Mouse (Mus musculus): ENCODE measurements at regions not wholly inside any gene's neighbourhood (a gene's known extent, or its start where the extent isn't known, plus 50 kb on each side); places are given as distances from the start of the nearest gene placed in this dataset.

GRCm38 (mm10) chr16:71197523-71197922 is 883.8 kb downstream of the Gbe1 start:
- peak; percentile 9 to 49 for DNase-seq (ENCODE audit: low spot score in 2 of 2)

GRCm38 (mm10) chr16:71208806-71209205 is 895.1 kb downstream of the Gbe1 start:
- DNase-seq (ENCODE audit: low spot score in 2 of 2), result peak in 1 of 2 experiments; percentile 37

GRCm38 (mm10) chr16:71224469-71224868 is 910.7 kb downstream of the Gbe1 start:
- no peak for DNase-seq (ENCODE audit: low spot score in 2 of 2)

- no peak for DNase-seq (ENCODE audit: low spot score in 2 of 2)
Measured at GRCm38 (mm10) chr16:71230104-71230653, 916.4 kb downstream of the Gbe1 start.

- no peak for DNase-seq (ENCODE audit: low spot score in 2 of 2)
Measured at GRCm38 (mm10) chr16:71243065-71243464, 929.3 kb downstream of the Gbe1 start.

GRCm38 (mm10) chr16:71243480-71243879 is 929.7 kb downstream of the Gbe1 start:
- DNase-seq (ENCODE audit: low spot score in 2 of 2), result no peak

GRCm38 (mm10) chr16:71247516-71248139 is 933.9 kb downstream of the Gbe1 start:
- peak; percentile 67 to 87 for DNase-seq (ENCODE audit: low spot score in 2 of 2)

GRCm38 (mm10) chr16:71255740-71256139 is 942.0 kb downstream of the Gbe1 start:
- DNase-seq (ENCODE audit: low spot score in 2 of 2), result no peak

- DNase-seq (ENCODE audit: low spot score in 2 of 2), result peak in 1 of 2 experiments; percentile 12
Measured at GRCm38 (mm10) chr16:71256175-71256574, 942.4 kb downstream of the Gbe1 start.

- DNase-seq (ENCODE audit: low spot score in 2 of 2), result no peak
Measured at GRCm38 (mm10) chr16:71267191-71267590, 953.4 kb downstream of the Gbe1 start.
